Mouse (Mus musculus): ENCODE measurements around the gene Gsta3.
"Not testable (repeated sequence)": the region's sequence is repeated elsewhere in the genome, so short reads cannot be mapped to it uniquely, and the experiment has no call there.

Gsta3 gene

DNA sequence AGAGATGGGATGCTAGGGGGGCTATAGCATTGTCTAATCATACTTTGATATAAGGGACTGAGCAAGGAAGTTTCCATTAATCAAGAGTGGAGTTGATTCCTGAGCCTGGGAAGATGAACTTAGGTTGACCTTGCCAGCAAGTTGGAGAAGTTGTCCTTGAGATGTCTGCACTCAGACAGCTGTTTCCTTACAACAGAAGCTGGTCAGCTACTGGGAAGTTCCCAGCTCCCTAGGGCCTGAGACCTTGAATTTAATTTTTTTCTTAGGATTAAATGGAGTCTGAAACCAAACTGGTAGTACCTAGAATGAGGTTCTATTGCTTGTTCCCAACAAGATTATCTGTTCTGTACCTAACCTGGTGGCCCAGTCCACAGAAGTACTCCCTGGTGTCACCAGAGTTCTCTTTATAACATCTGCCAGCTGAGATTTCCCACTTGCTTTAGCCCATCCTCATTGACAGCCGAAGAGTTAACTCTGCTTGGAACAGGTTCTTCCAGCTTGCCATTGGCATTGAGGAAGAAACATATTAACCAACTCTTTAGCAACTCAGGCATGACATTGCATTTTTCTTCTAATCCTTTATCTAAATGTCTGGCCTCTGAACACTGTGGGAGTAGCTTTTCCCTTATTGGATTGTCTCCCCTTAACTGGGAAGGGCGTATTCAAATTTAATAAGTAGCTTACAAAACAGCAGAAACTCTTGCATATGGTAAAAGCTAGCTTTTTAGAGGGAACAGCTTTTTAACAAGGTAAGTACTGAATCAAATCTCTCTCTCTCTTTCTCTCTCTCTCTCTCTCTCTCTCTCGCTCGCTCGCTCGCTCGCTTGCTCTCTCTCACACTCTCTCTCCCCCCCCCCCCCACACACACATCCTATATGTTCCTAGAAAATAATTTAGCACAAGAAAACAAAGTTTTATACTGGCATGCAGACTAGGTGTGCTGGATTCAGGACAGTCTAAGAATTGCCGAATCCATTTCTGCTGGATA is at the start of gene Gsta3:
Gene Gsta3, plus strand, starts transcription at position 679 of the 988 bp plus-strand sequence.
- no peak for DNase-seq (ENCODE audit: low spot score in 2 of 2)

DNA sequence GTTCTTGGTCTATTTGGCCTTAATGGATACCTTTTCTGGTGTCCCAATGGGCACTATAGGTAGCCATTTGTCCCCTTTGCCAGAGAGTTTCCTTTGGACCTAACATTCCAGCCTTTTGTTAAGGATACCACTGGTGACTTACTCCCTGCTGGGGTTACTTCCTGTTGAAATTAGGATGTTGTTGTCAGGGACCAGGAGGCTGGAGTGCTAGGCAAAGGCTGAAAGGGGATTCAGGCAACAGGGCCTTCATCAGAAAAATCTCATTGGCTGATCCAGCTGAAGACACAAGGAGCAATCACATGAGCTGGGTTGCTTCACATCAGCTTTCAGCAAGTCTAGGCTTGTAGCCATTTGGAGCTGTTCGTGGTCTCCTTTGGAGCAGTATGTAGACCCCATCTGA is 34.1 kb upstream of the Gsta3 start:
- no peak for DNase-seq (ENCODE audit: low spot score in 2 of 2)

GRCm38 (mm10) chr1:21213537-21213936 is 26.9 kb upstream of the Gsta3 start:
- not testable (repeated sequence) for DNase-seq (ENCODE audit: low spot score in 2 of 2)

DNA sequence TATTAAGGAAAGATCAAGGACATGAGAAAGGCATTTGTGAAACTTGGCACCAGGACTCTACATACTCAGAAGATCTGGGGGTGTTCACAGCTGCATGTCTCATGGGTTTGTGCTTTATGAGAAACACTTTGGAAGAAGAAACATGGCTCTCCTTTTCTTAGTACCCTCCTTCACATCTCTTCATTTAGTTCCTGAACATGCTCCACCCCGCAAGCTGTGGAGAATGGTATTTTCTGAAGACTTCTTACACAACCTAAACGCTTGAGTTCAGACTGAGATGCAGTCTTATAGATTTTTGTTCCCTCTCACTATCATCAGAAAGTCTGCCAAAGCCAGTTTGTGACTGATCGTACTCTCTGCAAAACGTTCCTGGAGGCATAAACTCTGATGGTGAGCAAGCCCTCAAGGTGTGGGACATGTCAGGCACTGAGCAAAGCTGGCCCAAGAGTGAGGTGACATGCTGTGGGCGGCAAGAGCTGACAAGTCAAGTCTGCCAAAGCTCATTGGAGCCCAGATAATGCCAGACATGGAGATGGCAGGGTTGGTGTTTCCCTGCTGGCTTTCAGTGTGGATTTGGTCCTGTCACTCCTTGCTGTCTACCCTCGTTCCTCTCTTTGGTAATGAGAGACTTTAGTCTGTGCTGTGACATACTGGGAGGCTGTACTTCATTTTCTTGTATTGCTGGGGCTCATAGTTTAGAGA is 26.2 kb upstream of the Gsta3 start:
- DNase-seq (ENCODE audit: low spot score in 2 of 2), result peak in 1 of 2 experiments; percentile 11

- peak; percentile 75 to 85 for DNase-seq (ENCODE audit: low spot score in 2 of 2)
These were observed 21.9 kb upstream of the Gsta3 start, which contains the start of gene Tmem14a for GRCm38 (mm10) chr1:21218489-21218919. Gene Tmem14a (plus strand): TSS chr1:21218575.

- DNase-seq (ENCODE audit: low spot score in 2 of 2), result no peak
These were observed 12.5 kb upstream of the Gsta3 start for GRCm38 (mm10) chr1:21227756-21228395.

DNA sequence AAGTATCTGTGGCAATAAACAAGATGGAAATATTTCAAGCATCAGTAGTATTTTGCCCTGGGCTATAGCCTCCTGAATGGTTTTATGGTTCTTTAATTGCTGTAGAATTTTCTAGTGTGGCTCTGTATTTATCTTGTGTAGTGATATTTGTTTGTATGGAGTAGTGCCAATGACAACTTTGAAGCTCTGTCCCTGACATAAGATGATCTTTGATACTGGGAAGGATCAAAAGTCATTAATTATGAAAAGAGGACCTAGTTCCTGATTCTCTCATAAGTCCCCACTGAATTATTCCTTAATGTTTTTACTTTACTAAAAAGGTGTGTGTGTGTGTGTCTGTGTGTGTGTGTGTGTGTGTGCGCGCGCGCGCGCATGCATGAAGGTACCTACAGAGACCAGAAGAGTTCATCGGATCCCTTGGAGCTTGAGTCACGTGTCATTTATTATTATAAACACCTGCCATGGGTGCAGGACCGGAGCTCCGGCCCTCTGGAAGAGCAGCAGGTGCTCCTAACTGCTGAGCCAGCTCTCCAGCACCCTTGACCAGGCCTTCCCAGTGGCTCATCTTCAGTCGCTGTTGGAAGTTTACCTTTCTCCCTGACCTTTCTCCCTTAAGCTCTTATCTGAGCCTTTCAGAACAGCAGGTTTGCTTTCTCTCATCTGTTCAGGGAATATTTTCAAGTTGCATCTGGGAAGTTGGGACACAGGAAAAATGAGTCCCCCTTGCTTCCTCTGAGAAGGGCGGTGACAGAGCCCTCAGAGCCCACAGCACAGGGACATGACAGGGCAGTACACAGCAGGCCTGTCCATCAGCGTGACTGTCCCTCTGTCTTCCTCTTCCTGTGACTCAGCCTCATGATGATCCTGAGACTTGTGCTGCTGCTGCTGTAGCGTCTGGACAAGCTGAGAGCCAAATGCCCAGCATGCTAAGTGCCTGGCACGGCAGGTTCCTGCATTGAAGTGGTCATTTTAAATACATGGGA is 11.4 kb upstream of the Gsta3 start:
- not testable (repeated sequence) for DNase-seq (ENCODE audit: low spot score in 2 of 2)

DNA sequence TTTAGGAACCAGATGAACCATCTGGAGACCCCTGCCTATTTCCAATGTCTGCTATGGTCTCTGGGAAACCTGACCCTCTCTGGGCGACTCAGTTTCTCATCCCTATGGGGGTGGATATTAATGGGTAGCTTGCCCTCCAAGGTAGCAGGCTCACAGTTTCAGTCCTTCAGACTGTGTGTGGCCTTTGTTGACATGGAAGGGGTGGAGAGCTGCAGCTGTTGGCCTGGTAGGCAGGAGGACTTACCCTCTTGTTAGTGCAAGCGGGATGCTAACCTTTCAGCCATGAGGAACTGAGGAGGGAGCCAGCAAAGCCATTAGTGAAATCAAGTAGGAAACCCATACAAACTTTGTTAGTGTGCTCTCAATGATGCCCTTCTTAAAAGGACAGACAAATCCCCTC is 10.0 kb upstream of the Gsta3 start:
- DNase-seq (ENCODE audit: low spot score in 2 of 2), result no peak

DNA sequence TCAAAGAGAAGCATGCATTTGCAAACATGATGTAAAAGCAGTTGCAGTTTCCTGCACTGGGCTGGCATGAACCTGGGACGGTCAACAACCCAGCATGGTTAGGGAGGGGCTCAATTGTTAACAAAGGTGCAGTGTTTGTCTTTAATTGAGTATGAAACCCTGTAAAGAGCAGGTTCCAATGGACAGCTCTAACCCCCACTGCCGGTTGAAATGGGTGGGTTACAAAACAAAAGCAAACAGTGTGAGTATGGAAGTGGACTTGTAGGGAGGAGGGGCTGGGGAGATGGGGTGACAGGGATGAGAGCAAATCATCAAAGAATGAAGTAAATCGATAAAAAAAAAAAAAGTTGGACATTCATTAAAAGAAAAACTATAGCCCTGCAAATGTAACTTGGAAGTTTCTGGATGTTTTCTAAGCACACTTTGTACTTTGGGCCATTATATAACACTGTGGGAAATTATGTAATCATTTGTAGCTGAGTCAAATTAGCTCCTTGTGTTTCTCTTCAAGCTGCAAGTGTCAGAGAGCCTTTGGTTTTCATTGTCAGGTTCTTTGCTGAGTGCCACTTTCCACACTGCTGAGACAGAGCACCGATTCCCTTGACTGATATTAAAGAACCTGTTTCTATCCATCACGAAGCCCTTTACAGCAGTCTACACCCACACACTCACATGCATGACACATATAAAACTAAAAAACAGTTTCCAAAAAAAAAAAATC is 8.5 kb upstream of the Gsta3 start:
- peak in 1 of 2 experiments; percentile 9 for DNase-seq (ENCODE audit: low spot score in 2 of 2)

DNA sequence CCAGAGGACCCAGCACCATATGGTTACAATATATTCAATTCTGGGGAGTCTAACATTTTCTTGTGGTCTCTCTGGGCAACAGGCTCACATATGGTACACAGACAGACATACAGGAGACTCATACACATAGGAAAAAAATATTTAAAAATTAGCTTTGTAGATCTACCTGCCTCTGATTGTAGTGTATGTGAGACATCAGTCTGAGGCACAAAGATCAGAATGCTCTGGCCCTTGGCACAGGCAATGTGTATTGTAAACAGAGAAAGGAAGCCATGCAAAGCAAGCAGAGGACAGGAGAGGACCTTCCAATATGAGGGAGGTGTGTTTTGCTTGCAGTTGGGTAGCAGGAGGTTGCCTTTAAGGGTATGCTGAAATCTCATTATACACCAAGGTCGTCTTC is 7.9 kb upstream of the Gsta3 start:
- DNase-seq (ENCODE audit: low spot score in 2 of 2), result no peak

DNA sequence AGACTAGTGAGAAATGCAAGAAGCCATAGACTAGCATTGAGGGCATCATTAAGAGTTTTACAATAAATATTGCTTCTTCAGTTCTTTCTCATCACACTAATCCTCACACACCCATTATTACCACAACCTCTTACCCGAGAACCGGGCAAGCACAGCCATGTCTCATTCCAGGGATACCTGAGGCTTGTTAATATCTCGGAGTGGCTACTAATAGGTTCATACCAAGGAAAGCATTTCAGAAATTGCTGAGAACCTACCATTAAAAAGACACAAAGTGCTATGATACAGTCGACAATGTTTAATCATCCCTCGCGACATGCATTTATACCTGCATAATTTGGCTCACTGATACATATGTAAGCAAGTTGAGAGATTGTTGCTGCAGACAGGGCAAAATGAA is 5.0 kb upstream of the Gsta3 start:
- no peak for DNase-seq (ENCODE audit: low spot score in 2 of 2)

- no peak for DNase-seq (ENCODE audit: low spot score in 2 of 2)
These were observed 707 bp downstream of the Gsta3 start for GRCm38 (mm10) chr1:21241096-21241495.

GRCm38 (mm10) chr1:21244290-21244960 is 4.0 kb downstream of the Gsta3 start:
- no peak for DNase-seq (ENCODE audit: low spot score in 2 of 2)

- no peak for DNase-seq (ENCODE audit: low spot score in 2 of 2)
These were observed 5.7 kb downstream of the Gsta3 start for GRCm38 (mm10) chr1:21246136-21246535.

DNA sequence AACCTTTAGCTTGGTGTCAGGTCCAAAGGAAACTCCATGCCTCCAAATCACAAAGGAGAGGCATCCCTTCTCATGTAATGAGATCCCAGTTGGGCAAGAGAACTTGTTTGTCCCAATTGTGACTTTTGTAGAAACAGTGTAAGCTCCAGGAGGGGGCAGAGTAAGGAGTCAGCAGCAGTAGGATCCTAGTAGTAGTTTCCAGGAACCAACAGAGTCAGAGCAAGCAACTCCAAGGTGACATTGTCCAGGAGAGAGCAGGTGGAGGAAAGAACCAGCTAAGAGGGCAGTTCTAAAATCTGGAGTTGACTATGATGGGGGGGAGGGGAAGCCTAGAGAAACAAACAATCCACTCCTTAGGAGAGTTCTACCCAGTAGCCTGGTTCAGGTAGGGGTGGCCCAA is 7.5 kb downstream of the Gsta3 start:
- no peak for DNase-seq (ENCODE audit: low spot score in 2 of 2)

GRCm38 (mm10) chr1:21248560-21249390 is 8.4 kb downstream of the Gsta3 start:
- no peak for DNase-seq (ENCODE audit: low spot score in 2 of 2)

DNA sequence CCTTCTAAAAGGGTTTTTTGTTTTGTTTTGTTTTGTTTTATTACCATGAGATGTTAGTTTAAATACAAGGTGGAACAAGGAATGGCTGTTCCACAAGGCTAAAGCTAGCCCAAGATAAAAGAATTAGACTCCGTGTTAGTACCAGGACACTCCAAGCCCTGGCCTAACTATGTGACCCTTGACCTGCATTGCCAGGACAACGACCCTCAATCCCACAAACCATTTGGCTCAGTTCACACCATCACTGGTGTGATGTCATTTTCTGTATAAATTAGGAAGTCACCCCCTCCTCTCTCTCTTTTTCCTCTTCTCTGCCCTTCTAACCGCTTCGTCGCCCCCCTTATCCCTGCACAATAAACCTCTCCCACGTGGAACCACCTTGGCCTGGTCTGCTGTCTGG is 11.3 kb downstream of the Gsta3 start:
- DNase-seq (ENCODE audit: low spot score in 2 of 2), result no peak

DNA sequence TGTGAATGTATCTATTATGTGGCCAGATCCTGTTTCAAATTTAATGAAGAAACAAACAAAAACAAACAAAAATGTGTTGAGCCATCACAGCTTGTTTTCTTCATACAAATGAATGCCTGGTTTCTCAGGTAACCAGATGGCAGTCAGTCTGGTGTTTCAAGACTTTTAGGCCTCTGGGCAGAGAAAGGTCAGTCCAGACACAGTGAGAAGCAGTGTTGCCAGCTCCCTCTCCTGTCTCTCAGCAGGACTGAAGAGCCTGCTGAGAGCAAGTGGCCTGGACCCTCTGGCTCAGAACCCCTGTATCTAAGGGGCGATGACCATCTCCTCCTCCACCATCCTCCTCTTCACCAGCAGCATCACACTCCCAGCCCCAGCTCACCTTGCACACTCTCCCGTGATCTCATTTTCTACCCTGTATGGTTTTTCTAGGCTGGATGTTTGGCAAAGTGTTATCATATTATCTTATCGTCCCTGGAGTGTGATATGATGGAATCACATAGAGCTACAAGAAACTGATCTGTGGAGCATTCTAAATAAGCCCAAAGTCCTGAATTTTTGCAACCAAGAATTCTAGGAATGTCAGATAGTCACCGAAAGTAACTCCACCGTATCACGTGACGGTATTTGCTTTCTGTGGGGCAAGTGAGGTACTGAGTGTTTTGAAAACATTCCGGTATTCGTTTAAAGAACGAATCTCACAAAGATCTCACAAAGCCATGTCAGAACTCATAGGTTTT is 12.3 kb downstream of the Gsta3 start:
- DNase-seq (ENCODE audit: low spot score in 2 of 2), result no peak
